Mouse (Mus musculus) cortical plate, adult 2 months (tissue): ENCODE results near the gene Cspg5.

Experiments used
- CTCF ChIP-seq: fragments of 200-500 bp; IDR thresholded peaks from 2 replicates; pipeline ENCODE4 v1.5.1; 2011; ENCODE audit warnings: mild to moderate bottlenecking, control low read depth, low read length; ENCODE audit not compliant: insufficient read depth; ENCODE audit errors: extremely low read depth
- POLR2A ChIP-seq: fragments of 200-500 bp; IDR thresholded peaks from 2 replicates; pipeline ENCODE4 v1.6.1; 2011; ENCODE audit warnings: mild to moderate bottlenecking, low read length, control low read depth; ENCODE audit not compliant: insufficient read depth; ENCODE audit errors: extremely low read depth

GRCm38 (mm10) chr9:110258646-110259045 lies 15.1 kb downstream of the Cspg5 start:
- TF ChIP-seq POLR2A (no peak), CTCF (no peak)
